Mouse (Mus musculus): ENCODE measurements around the gene Rhebl1.

Rhebl1 gene

GRCm38 (mm10) chr15:98904692-98905091 is 10.4 kb upstream of the Rhebl1 start:
- peak; percentile 76 for DNase-seq

GRCm38 (mm10) chr15:98902600-98902999 is 8.3 kb upstream of the Rhebl1 start:
- no peak for DNase-seq

GRCm38 (mm10) chr15:98901530-98901929 is 7.2 kb upstream of the Rhebl1 start:
- no peak for DNase-seq

- peak; percentile 16 for DNase-seq
Observed at GRCm38 (mm10) chr15:98897928-98898800, 3.8 kb upstream of the Rhebl1 start, which contains the start of gene Dhh. TSS of gene Dhh (minus strand) at chr15:98898540.

- no peak for DNase-seq
Observed at GRCm38 (mm10) chr15:98897495-98897894, 3.2 kb upstream of the Rhebl1 start.

- peak; percentile 42 for DNase-seq
Observed at GRCm38 (mm10) chr15:98895635-98896589, 1.6 kb upstream of the Rhebl1 start.

GRCm38 (mm10) chr15:98894746-98895634 is 650 bp upstream of the Rhebl1 start:
- peak; percentile 16 for DNase-seq

- no peak for DNase-seq
Observed at GRCm38 (mm10) chr15:98893036-98893435, 1.3 kb downstream of the Rhebl1 start.

GRCm38 (mm10) chr15:98891907-98892606 is 2.3 kb downstream of the Rhebl1 start:
- peak; percentile 50 for DNase-seq

- DNase-seq: peak; percentile 53
Observed at GRCm38 (mm10) chr15:98891198-98891742, 3.1 kb downstream of the Rhebl1 start.

- no peak for DNase-seq
Observed at GRCm38 (mm10) chr15:98887526-98887925, 6.8 kb downstream of the Rhebl1 start.

- no peak for DNase-seq
Observed at GRCm38 (mm10) chr15:98886667-98887387, 7.5 kb downstream of the Rhebl1 start.

- DNase-seq: no peak
Observed at GRCm38 (mm10) chr15:98884106-98884505, 10.2 kb downstream of the Rhebl1 start.

GRCm38 (mm10) chr15:98883661-98884060 is 10.7 kb downstream of the Rhebl1 start:
- no peak for DNase-seq

- no peak for DNase-seq
Observed at GRCm38 (mm10) chr15:98881656-98882008, 12.7 kb downstream of the Rhebl1 start.

- peak; percentile 89 for DNase-seq
Observed at GRCm38 (mm10) chr15:98880978-98881655, 13.2 kb downstream of the Rhebl1 start.

- DNase-seq: peak; percentile 69
Observed at GRCm38 (mm10) chr15:98877331-98877730, 17.0 kb downstream of the Rhebl1 start.

- peak; percentile 93 for DNase-seq
Observed at GRCm38 (mm10) chr15:98871916-98872888, 22.1 kb downstream of the Rhebl1 start.

Measured in thymus, postnatal 4 days (tissue).